Comparison of ENCODE assay signal across 10 mouse cellular contexts in the genomic region with DNA sequence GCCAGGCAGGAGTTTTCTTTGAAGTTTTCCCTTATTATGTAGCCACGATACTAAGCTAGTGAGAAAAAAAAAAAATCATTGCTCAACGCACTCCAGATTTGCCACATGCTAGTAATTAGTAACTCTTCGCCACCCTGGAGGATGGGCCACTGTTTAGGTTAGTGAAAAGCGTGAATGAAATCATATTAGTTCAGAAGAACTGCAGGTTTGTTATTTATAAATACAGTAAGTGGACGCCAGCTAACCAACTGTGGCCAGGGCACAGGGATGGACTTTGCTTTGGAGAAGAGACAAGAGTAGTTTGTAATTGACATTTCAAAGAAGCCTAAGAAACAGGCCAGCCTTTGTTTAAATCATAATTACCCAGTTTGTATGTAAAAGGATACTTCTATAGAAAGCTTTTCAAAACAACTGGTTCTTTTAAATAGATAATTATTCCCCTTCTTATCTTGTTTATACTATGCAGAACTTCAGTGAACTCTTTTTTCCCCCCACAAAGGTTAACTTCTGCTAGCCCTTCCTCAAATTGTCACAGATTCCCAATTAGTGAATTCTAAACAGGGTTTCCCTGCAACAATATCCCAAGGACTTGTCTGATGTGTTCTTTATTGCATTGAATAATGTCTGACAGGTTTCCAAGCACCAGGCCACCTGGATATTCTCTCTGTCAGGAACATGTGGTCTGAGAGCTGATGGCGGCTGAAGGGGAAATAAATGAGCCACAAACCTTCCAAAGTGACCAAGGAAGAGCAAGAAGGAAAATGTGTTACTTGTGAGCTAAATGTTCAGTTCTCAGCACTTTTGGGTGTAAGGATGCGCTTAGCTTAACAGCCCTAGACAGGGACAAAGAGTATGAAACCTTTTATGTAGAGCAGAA. TPM values are rescaled to one million over a fixed set of nuclear protein-coding genes. Genes with fewer than 3 reads are reported as not detected.
DNase-seq lines count a peak whose midpoint lies in the region; ATAC-seq and TF ChIP-seq lines count a peak whose summit lies in the region.
"Had no signal": no experiment of that assay in that cellular context is flagged by ENCODE, and none has a peak within 500 bp of the region (broad histone marks: within the 10 kb centered on the region; RNA-seq: fewer than 3 reads in every experiment).

No protein-coding gene starts in this region.

- H3K9me3 ChIP-seq in intestine, embryonic 14.5 days (ENCODE audit: control insufficient read depth, low read length), result no peaks in the 10 kb centered on the region
- H3K9me3 ChIP-seq in intestine, postnatal 0 days (ENCODE audit: control insufficient read depth), result no peaks in the 10 kb centered on the region
- H3K9me3 ChIP-seq in limb, embryonic 14.5 days (ENCODE audit: control insufficient read depth, low read length), result no peaks in the 10 kb centered on the region
- H3K9me3 ChIP-seq: megakaryocyte, embryonic 14.5 days had no signal

- H3K4me2 ChIP-seq in intestine, embryonic 14.5 days (ENCODE audit: low read length), result no peak overlapping the region
- no peak overlapping the region for H3K4me2 ChIP-seq in intestine, postnatal 0 days (replicated peaks; ENCODE audit: low read depth)
- 0 out of 2 replicates have a peak overlapping the region, but pooled peaks have one; percentile 2 for H3K4me2 ChIP-seq in limb, embryonic 14.5 days (replicated peaks; ENCODE audit: low read depth, low read length, severe bottlenecking)

- no peak overlapping the region for H3K4me3 ChIP-seq in intestine, embryonic 14.5 days (ENCODE audit: low read depth, low read length)
- H3K4me3 ChIP-seq in intestine, postnatal 0 days (ENCODE audit: low read depth, low read length), result no peak overlapping the region
- H3K4me3 ChIP-seq in limb, embryonic 14.5 days (replicated peaks; ENCODE audit: low read length), result no peak overlapping the region
- H3K4me3 ChIP-seq: layer of hippocampus, adult 2 months; megakaryocyte, embryonic 14.5 days had no signal

- whole genome bisulfite sequencing in intestine, embryonic 14.5 days, result 42% methylated on average over 7 of the region's 7 CpGs
- 67% methylated on average over 7 of the region's 7 CpGs for WGBS in intestine, postnatal 0 days
- WGBS in limb, embryonic 14.5 days, result 28% methylated on average over 7 of the region's 7 CpGs

- H3K4me1 ChIP-seq in intestine, embryonic 14.5 days (replicated peaks; ENCODE audit: control insufficient read depth, insufficient read depth, low read length), result peaks cover 37% of the 10 kb centered on the region
- no peaks in the 10 kb centered on the region for H3K4me1 ChIP-seq in intestine, postnatal 0 days (replicated peaks; ENCODE audit: control insufficient read depth, insufficient read depth, low read length)
- peaks cover 51% of the 10 kb centered on the region for H3K4me1 ChIP-seq in limb, embryonic 14.5 days (ENCODE audit: control insufficient read depth, insufficient read depth, low read length)

- no peaks in the 10 kb centered on the region for H3K36me3 ChIP-seq in intestine, embryonic 14.5 days (ENCODE audit: control insufficient read depth, insufficient read depth, low read length)
- H3K36me3 ChIP-seq in intestine, postnatal 0 days (ENCODE audit: control insufficient read depth, insufficient read depth), result no peaks in the 10 kb centered on the region
- H3K36me3 ChIP-seq in limb, embryonic 14.5 days (ENCODE audit: control insufficient read depth, insufficient read depth, low read length), result no peaks in the 10 kb centered on the region

- TF ChIP-seq POLR2A in limb, embryonic 14.5 days (IDR thresholded peaks at IDR 0.05; ENCODE audit: borderline replicate concordance, extremely low read depth, insufficient read depth, insufficient read length), result no peak

- ATAC-seq in intestine, embryonic 14.5 days (replicated peaks; ENCODE audit: low FRiP score, low TSS enrichment, low read depth), result no peak
- no peak for ATAC-seq in intestine, postnatal 0 days
- ATAC-seq in limb, embryonic 14.5 days (ENCODE audit: low FRiP score, low read depth), result no peak

- H3K27ac ChIP-seq in intestine, embryonic 14.5 days (ENCODE audit: low read depth), result peak overlapping the region; percentile 81
- H3K27ac ChIP-seq in intestine, postnatal 0 days (ENCODE audit: low read depth, low read length), result no peak overlapping the region
- H3K27ac ChIP-seq in limb, embryonic 14.5 days (replicated peaks; ENCODE audit: low read depth, low read length), result peak overlapping the region; percentile 94
- H3K27ac ChIP-seq: layer of hippocampus, adult 2 months had no signal

- H3K27me3 ChIP-seq in intestine, embryonic 14.5 days (replicated peaks; ENCODE audit: control insufficient read depth, insufficient read depth, low read length), result no peaks in the 10 kb centered on the region
- no peaks in the 10 kb centered on the region for H3K27me3 ChIP-seq in intestine, postnatal 0 days (replicated peaks; ENCODE audit: control insufficient read depth, insufficient read depth, low read length)
- no peaks in the 10 kb centered on the region for H3K27me3 ChIP-seq in limb, embryonic 14.5 days (ENCODE audit: control insufficient read depth, insufficient read depth, low read length)

- no peak for DNase-seq in intestine, embryonic 14.5 days (ENCODE audit: low spot score)
- peak; percentile 65 for DNase-seq in embryo, embryonic 11 days
- peak; percentile 81 for DNase-seq in forelimb bud, embryonic 11.5 days (ENCODE audit: low read depth, low spot score)
- DNase-seq in limb, embryonic 14.5 days (ENCODE audit: low spot score), result no peak
- no peak for DNase-seq in spleen, postnatal 4 days (ENCODE audit: low spot score in 2 of 2)
- DNase-seq in layer of hippocampus, postnatal 36 days, result no peak
- no peak for DNase-seq in right cerebral cortex, postnatal 36 days (ENCODE audit: low spot score in 2 of 2)

- no peak for TF ChIP-seq CTCF in intestine, postnatal 0 days (IDR thresholded peaks at IDR 0.05; ENCODE audit: low read depth)

- H3K9ac ChIP-seq in intestine, embryonic 14.5 days (ENCODE audit: low read length), result no peak overlapping the region
- H3K9ac ChIP-seq in intestine, postnatal 0 days (ENCODE audit: low read depth, low read length), result no peak overlapping the region
- H3K9ac ChIP-seq in limb, embryonic 14.5 days (ENCODE audit: low read depth, low read length, severe bottlenecking), result no peak overlapping the region

RNA-seq across cellular contexts. Expression of a gene that starts 15.7 kb away (rescaled TPM):
- polyA plus RNA-seq in intestine, embryonic 14.5 days (2014; fragmentation: Nextera tagmentation; extraction: Ambion mirVana), result 1.8 and 206 TPM in 2 replicates
- polyA plus RNA-seq in intestine, postnatal 0 days (2015; fragmentation: Nextera tagmentation; extraction: Ambion mirVana), result 2.9 and 3.3 TPM in 2 replicates
- 5.2 and 6.6 TPM in 2 replicates for polyA plus RNA-seq in limb, embryonic 14.5 days (2012; rRNA removed)
- polyA plus RNA-seq in limb, embryonic 14.5 days (2014; fragmentation: Nextera tagmentation; extraction: Ambion mirVana), result 5.3 and 6.5 TPM in 2 replicates
- total RNA-seq in layer of hippocampus, postnatal 36 days (2021), result 1 to 10 TPM in 1 of 2 experiments, under 1 TPM in 1; 0.92 to 2.0 TPM

RNA-seq across cellular contexts. Expression of a gene that starts 16.0 kb away (rescaled TPM):
- not detected in 2 replicates for polyA plus RNA-seq in intestine, embryonic 14.5 days (2014; fragmentation: Nextera tagmentation; extraction: Ambion mirVana)
- polyA plus RNA-seq in intestine, postnatal 0 days (2015; fragmentation: Nextera tagmentation; extraction: Ambion mirVana), result not detected in 2 replicates
- 0.10 and 0.12 TPM in 2 replicates for polyA plus RNA-seq in limb, embryonic 14.5 days (2012; rRNA removed)
- 0.17 TPM in 1 of 2 replicates, not detected in the other for polyA plus RNA-seq in limb, embryonic 14.5 days (2014; fragmentation: Nextera tagmentation; extraction: Ambion mirVana)
- 1 to 10 TPM in 1 of 2 experiments, under 1 TPM in 1; 0.70 to 1.2 TPM for total RNA-seq in layer of hippocampus, postnatal 36 days (2021)

RNA-seq across cellular contexts. Expression of a gene that starts 16.1 kb away (rescaled TPM):
- polyA plus RNA-seq in intestine, embryonic 14.5 days (2014; fragmentation: Nextera tagmentation; extraction: Ambion mirVana), result 40.9 and 43.6 TPM in 2 replicates
- polyA plus RNA-seq in intestine, postnatal 0 days (2015; fragmentation: Nextera tagmentation; extraction: Ambion mirVana), result 10.2 and 11.2 TPM in 2 replicates
- 47.5 and 63.2 TPM in 2 replicates for polyA plus RNA-seq in limb, embryonic 14.5 days (2012; rRNA removed)
- polyA plus RNA-seq in limb, embryonic 14.5 days (2014; fragmentation: Nextera tagmentation; extraction: Ambion mirVana), result 28.3 and 34.7 TPM in 2 replicates
- total RNA-seq in layer of hippocampus, postnatal 36 days (2021), result 10 to 100 TPM; 19.2 to 25.2 TPM

RNA-seq across cellular contexts. Expression of a gene that starts 42.5 kb away (rescaled TPM):
- 0.73 and 0.93 TPM in 2 replicates for polyA plus RNA-seq in intestine, embryonic 14.5 days (2014; fragmentation: Nextera tagmentation; extraction: Ambion mirVana)
- 0.04 and 0.07 TPM in 2 replicates for polyA plus RNA-seq in intestine, postnatal 0 days (2015; fragmentation: Nextera tagmentation; extraction: Ambion mirVana)
- 4.4 and 5.4 TPM in 2 replicates for polyA plus RNA-seq in limb, embryonic 14.5 days (2012; rRNA removed)
- 1.9 and 2.1 TPM in 2 replicates for polyA plus RNA-seq in limb, embryonic 14.5 days (2014; fragmentation: Nextera tagmentation; extraction: Ambion mirVana)
- not detected for total RNA-seq in layer of hippocampus, postnatal 36 days (2021)
- total RNA-seq: layer of hippocampus, adult 2 months had no signal

Comparison
In these comparisons a context has a peak if more than half of its experiments do, and no peak if none do; other contexts are left out.
1. DNase-seq: peak in embryo, embryonic 11 days (single experiment) and forelimb bud, embryonic 11.5 days (single experiment); none in intestine, embryonic 14.5 days (single experiment), limb, embryonic 14.5 days (single experiment), spleen, postnatal 4 days (0 of 2), layer of hippocampus, postnatal 36 days (0 of 2) and right cerebral cortex, postnatal 36 days (0 of 2).